Mouse (Mus musculus): ENCODE measurements at regions not wholly inside any gene's neighbourhood (a gene's known extent, or its start where the extent isn't known, plus 50 kb on each side); places are given as distances from the start of the nearest gene placed in this dataset.
"Not testable (repeated sequence)": the region's sequence is repeated elsewhere in the genome, so short reads cannot be mapped to it uniquely, and the experiment has no call there.

- DNase-seq (ENCODE audit: low spot score in 2 of 2): no peak
These were observed 286.0 kb upstream of the Pcdh17 start for GRCm38 (mm10) chr14:84157412-84157811.

DNA sequence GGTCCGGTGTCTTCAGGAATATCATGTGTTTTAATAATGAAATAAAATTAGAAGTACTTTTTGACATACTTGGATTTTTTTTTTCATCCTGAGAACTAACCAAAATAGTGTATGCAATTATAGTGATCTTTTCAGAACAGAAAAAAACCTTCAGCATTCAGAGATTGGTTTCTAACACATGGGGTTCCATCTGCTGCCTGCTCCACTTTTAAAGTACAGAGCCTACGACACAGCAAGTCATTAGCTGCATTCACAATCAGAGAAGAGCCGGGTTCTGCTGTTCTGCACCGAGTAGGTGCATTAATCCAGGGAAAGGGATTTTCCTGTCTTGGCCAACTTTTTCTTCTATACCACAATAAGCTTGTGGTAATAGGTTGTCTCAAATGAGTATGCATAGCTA, 267.9 kb upstream of the Pcdh17 start:
- DNase-seq (ENCODE audit: low spot score in 2 of 2): peak; percentile 13 to 72

- DNase-seq (ENCODE audit: low spot score in 2 of 2): no peak
These were observed 232.4 kb upstream of the Pcdh17 start for GRCm38 (mm10) chr14:84210949-84211348.

- DNase-seq (ENCODE audit: low spot score in 2 of 2): no peak
These were observed 220.4 kb upstream of the Pcdh17 start for GRCm38 (mm10) chr14:84222996-84223395.

DNA sequence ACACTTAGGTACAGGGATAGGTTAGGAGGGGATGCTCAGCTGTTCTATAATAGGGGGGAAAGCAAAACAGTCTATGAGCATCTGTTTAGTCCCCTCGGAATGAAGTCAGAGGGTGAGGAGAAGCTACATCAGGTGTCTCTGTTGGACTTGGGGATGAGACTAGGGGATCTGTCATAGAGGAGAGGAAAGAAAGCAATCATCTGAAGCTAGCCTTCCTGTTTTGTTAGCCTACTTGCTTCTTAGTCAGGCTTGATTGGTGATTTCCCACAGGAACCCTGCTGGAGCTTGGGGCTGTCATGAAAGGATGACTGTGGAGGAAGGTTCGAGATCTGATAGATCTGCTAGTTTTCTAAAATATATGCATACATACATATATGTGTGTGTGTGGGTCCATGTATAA, 219.4 kb upstream of the Pcdh17 start:
- no peak for DNase-seq (ENCODE audit: low spot score in 2 of 2)

GRCm38 (mm10) chr14:84248006-84248405, 195.4 kb upstream of the Pcdh17 start:
- DNase-seq (ENCODE audit: low spot score in 2 of 2): not testable (repeated sequence)

GRCm38 (mm10) chr14:84252583-84252982, 190.8 kb upstream of the Pcdh17 start:
- no peak for DNase-seq (ENCODE audit: low spot score in 2 of 2)

GRCm38 (mm10) chr14:84257671-84258070, 185.7 kb upstream of the Pcdh17 start:
- peak in 1 of 2 experiments; percentile 37 for DNase-seq (ENCODE audit: low spot score in 2 of 2)

DNA sequence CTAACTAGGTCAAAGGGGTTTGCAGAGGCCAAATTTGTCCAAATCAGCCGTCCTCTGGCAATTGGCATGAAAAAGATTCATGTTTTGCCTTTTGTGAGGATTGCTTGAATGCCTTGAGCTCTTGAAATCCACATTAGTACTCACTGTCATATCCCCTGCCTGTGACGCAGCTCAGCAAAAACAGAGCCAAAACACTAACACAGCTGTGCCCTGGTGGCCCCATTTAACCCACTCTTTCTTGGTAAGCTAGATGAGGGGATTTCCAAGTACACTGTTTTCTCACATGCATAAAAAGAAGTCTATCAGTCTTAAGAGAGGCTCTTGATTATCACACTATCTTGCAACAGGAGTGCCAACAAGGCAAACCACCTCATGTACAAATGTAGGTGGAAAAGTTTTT, 184.7 kb upstream of the Pcdh17 start:
- DNase-seq (ENCODE audit: low spot score in 2 of 2): peak in 1 of 2 experiments; percentile 3

DNA sequence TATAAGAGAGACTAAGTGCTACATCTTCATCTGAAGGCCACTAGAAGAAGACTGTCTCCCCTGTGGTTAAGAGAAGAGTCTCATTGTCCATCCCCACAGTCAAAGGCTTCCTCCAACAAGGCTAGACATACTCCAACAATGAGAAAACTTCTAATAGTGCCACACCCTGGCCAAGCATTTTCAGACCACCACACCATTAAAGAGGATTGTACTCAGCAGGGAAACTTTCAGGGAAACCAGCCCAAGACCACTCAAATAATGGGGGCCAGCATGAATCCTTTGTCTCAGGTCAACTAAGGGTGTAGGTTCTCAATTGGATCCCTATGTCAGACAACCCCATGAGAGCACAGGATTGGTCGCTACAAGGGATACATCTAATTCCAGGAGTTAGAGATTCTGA, 179.4 kb upstream of the Pcdh17 start:
- DNase-seq (ENCODE audit: low spot score in 2 of 2): no peak

- DNase-seq (ENCODE audit: low spot score in 2 of 2): no peak
These were observed 177.1 kb upstream of the Pcdh17 start for GRCm38 (mm10) chr14:84266217-84266616.

DNA sequence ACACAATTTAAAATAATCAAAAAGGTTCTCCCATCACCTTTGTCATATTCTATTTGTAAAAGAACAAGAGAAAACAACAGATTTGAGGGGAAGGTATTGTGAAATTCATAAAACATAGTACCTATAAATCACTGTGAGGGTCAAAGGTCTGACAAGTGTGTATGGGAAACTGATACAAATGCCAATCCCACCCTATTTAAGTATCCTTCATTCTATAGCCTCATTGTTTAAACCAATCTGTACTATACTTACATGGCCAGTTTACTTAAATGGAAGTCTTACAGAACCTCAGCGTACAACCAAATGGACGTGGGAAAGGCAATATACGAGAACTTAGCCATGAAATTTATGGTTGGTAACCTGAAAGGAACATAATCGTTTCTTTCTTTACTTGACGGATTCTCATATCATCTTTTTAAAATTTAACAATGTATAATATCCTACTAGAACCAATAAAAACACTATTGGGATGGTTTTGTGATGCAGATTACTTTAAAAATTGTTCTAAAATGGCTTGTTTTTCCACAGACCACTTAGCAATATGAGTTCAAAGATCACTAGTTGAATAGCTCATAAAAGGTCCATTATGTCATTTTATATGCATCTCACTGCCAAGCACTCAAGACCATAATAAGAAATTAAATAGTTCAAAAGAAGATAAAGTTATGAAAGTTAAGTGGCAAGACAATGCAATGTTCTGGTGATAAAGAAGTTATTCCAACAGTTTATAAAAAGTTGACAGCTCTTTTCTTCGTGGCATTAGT, 159.7 kb upstream of the Pcdh17 start:
- no peak for DNase-seq (ENCODE audit: low spot score in 2 of 2)

- DNase-seq (ENCODE audit: low spot score in 2 of 2): no peak
These were observed 122.6 kb upstream of the Pcdh17 start for GRCm38 (mm10) chr14:84320738-84321137.

DNA sequence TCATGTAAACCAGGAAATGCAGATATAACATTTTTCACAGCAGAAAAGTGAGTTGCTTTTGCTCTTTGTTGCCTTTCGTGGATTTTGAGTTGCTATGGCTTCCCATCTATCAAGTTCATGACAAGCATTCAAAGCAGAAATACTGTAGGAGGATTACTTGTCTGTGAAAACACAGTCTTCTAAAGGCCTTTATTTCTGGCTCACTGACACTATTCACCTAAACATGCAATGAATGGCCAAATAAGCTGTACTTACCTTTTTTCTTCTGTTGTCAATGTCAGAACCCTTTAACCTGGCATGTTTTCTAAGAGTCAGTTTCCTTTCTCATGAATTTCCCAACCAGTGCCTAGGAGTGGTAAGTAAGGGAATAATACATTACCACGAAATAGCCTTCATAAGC, 103.8 kb upstream of the Pcdh17 start:
- DNase-seq (ENCODE audit: low spot score in 2 of 2): no peak

All from layer of hippocampus, postnatal 14 days (tissue).